Mouse (Mus musculus) ES-Bruce4 (cell line): ENCODE measurements at regions not wholly inside any gene's neighbourhood (a gene's known extent, or its start where the extent isn't known, plus 50 kb on each side); places are given as distances from the start of the nearest gene placed in this dataset.

Experiments used
- CTCF ChIP-seq: IDR thresholded peaks from one replicate; pipeline ENCODE4 v1.8.1; 2011; ENCODE audit warnings: low read depth, low read length
- POLR2A ChIP-seq: IDR thresholded peaks from one replicate; pipeline ENCODE4 v1.8.1; 2011; ENCODE audit warnings: low read length; ENCODE audit not compliant: insufficient read depth

DNA sequence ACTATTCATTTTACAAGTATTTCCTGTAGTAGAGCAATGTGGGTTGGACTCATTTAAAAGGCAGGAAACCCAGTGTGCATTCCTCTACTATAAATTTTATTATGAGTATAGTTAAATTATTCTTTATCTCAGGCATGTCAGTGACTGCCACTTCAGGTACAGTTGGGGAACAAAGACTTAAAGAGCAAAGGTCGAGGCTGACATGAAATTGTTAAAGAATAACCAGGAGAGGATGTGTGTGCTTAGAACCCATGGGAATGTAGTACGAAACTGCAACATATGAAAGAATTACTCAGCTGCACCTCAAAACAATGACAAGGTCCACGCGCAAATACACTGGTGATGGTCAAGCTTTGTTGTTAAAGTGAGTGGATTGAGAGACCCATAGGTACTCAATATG is 1583.4 kb upstream of the Slc10a2 start:
- TF ChIP-seq CTCF (no peak), POLR2A (no peak)
